Mouse (Mus musculus): ENCODE measurements around the gene Gpatch2. TPM values are rescaled to one million over a fixed set of nuclear protein-coding genes. Genes with fewer than 3 reads are reported as not detected.

Gene Gpatch2
- polyA plus RNA-seq, 1 experiment = 7.9 TPM

DNA sequence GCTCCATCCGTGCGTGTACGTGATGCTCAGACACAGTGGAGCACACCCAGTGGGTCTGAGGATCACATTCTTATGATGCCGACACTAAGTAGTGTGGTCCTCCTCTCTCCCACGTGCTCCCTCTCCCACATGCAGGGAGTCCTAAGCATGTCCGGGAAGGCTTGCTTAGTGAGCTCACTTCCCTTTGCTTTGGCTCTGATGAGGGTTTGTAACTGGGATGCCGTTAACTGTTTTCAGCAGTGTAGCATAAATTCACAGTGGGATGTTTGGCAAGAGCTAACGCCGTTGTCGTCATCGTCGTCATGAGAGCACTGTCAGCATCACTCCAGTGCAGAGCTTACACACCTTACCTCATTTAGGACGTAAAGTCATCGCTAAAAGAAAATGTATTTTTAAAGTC is 133.6 kb downstream of the Gpatch2 start:
- no peak for DNase-seq (ENCODE audit: low read depth, low spot score)
- WGBS = 87% methylated on average over 14 of the region's 14 CpGs

- no peak for DNase-seq (ENCODE audit: low read depth, low spot score)
- WGBS = 87% methylated on average over 15 of the region's 15 CpGs
These were observed 140.9 kb downstream of the Gpatch2 start for GRCm38 (mm10) chr1:187356169-187356568.

GRCm38 (mm10) chr1:187356904-187357303 is 141.6 kb downstream of the Gpatch2 start:
- 93% methylated on average over 8 of the region's 8 CpGs for WGBS
- no peak for DNase-seq (ENCODE audit: low read depth, low spot score)

GRCm38 (mm10) chr1:187360240-187360639 is 144.9 kb downstream of the Gpatch2 start:
- DNase-seq (ENCODE audit: low read depth, low spot score) = no peak
- WGBS = 50% methylated on average over 3 of the region's 3 CpGs

DNA sequence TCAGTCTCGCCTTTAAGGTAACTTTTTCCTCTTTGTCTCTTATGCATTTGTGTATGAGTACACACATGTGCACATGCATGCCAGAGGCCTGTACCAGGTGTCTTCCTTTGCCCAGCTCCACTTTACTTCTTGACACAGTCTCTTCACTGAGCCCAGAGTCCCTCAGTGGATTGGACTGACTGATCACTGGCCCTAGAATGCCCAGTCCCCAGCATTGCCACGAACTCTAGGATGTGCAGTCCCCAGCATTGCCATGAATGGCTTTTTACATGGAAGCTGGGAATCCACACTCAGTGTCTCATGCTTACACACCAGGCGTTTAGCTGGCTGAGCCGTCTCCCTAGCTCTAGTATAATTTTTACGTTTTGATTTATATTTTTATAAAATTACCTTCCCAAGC is 147.2 kb downstream of the Gpatch2 start:
- 90% methylated on average over 5 of the region's 5 CpGs for WGBS
- DNase-seq (ENCODE audit: low read depth, low spot score) = no peak

DNA sequence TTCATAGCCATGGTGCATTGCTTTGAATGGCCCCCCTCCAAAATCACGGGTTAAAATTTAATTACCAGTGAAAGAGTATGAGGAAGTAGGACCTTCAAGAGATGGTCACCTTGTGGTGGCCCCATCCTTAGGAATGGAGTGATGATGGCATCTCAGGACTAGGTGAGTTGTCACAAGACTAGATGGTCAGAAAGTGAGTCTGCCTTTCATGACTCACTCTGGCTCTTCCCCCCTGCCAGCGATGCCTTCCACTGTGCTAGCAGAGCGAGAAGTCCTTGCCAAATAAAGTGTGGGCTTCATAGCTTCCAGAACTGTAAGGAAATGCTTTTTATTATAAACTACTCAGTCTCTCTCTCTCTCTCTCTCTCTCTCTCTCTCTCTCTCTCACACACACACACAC is 150.1 kb downstream of the Gpatch2 start:
- 76% methylated on average over 3 of the region's 3 CpGs for WGBS
- no peak for DNase-seq (ENCODE audit: low read depth, low spot score)

DNA sequence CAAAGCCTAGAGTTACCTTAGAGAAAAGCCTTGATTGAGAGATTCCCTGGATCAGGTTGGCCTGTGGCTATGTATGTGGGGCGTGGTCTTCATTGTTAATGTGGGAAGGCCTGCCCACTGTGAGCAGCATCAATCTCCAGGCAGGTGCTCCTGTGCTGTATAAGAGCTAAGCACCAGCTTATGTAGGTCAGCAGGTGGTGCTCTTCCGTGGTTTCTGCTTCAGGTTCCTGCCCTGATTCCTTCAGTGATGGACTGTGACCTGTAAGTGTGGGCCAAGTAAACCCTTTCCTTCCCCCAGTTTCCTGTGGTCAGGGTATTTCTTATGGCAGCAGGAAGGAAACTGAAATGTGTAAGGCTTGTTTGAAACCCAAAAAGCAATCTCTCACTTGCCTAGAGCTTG is 151.5 kb downstream of the Gpatch2 start:
- no peak for DNase-seq (ENCODE audit: low read depth, low spot score)
- 41% methylated on average over 2 of the region's 2 CpGs for WGBS

- no peak for DNase-seq (ENCODE audit: low read depth, low spot score)
- WGBS = 65% methylated on average over 2 of the region's 2 CpGs
These were observed 153.7 kb downstream of the Gpatch2 start for GRCm38 (mm10) chr1:187369049-187369448.

- WGBS = 86% methylated on average over 6 of the region's 6 CpGs
- DNase-seq (ENCODE audit: low read depth, low spot score) = no peak
These were observed 158.2 kb downstream of the Gpatch2 start for GRCm38 (mm10) chr1:187373506-187373905.

DNA sequence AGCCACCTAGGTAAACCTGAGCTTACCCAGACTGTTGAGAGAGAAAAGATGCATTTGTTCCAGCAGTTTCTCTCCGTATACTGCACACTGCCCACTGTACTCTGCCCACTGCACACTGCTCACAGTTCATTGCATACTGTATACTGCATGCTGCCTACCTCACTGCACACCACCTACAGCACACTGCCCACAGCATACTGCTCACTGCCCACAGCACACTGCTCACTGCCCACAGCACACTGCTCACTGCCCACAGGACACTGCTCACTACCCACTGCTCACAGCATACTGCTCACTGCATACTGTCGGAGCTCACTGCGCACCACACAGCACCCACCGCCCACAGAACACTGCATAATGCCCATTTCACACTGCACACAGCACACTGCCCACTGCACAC is 159.1 kb downstream of the Gpatch2 start:
- WGBS = 94% methylated on average over 4 of the region's 4 CpGs
- DNase-seq (ENCODE audit: low read depth, low spot score) = no peak

DNA sequence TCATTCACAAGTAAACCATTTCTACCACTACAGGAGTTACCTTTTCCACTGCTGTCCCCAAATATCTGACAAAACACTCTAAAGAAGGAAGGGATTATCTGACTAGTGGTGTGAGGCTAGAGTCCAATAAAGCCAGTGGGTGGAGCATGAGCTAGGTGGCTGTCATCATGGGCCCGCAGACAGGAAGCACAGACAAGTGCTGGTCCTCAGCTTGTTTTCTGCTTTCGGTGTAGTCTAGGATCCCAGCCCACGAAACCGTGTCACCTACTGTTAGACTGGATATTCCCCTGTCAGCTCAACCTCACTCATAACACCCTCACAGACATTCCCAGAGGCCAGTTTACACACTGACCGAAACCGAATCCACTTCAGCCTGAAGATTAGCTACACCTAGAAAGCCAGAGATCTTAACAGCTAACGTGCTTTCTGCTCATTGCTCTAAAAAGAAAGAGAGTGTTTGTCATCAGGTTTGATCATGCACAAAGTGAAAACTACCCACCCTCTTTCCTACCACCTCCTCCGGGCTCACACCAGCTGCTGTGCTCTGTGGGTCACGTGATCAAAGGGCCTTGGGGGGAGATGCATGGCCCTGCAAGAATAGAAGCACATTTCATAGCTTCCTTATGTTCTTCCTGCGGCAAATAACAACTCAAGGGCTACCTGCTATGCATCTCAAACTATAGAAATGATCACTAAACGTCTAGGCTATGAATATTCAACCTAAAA is 161.8 kb downstream of the Gpatch2 start:
- WGBS = 70% methylated on average over 11 of the region's 11 CpGs
- DNase-seq (ENCODE audit: low read depth, low spot score) = no peak

DNA sequence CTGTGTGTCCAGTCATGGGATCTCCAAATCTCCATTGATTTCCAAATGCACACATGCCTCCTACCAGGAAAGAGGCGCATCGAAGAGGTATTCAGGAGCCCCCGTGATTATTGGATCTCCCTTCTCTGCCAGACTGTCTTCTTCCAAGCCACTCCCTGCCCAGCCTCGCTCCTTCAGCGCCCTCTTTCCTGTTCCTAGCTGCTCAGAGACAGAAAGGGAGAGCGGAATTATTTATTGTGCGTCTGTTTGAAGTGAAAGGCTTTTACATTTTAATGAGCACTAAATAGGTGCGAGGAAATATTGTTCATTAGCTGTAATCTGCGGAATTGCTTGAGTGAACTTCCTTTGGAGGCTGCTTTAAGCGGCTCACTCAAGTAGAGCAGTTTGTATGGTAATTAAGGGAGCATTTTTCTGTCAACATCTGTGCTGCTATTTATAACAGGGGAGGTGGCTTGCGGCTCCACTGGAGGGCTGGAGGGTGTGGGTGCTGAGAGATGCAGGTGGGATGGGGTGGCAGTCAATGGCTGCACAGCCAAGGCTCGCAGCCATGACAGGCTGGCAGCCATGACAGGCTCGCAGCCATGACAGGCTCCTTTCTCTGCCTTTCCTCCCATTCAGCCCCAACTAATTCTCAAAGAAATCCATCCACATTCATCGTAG is 162.7 kb downstream of the Gpatch2 start:
- 74% methylated on average over 14 of the region's 14 CpGs for WGBS
- no peak for DNase-seq (ENCODE audit: low read depth, low spot score)

DNA sequence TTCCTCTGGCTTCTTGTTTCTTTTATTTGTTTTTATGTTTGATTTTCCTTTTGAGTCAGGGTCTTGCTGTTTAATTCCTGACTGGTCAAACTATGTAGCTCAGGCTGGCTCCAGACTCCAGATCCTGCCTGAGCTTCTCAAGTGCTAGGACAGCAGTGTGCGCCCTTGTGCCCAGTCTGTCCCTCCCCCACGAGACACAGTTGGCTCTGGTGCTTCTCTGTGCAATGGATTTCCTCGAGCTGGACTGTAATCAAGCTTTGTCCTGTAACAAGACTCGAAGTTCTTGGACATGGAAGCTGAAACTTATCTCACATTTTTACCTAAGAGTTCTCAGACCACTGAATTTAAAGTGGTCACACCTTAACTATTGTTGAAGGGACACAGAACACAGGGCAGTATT is 174.2 kb downstream of the Gpatch2 start:
- WGBS = 55% methylated on average over 4 of the region's 4 CpGs
- DNase-seq (ENCODE audit: low read depth, low spot score) = no peak

DNA sequence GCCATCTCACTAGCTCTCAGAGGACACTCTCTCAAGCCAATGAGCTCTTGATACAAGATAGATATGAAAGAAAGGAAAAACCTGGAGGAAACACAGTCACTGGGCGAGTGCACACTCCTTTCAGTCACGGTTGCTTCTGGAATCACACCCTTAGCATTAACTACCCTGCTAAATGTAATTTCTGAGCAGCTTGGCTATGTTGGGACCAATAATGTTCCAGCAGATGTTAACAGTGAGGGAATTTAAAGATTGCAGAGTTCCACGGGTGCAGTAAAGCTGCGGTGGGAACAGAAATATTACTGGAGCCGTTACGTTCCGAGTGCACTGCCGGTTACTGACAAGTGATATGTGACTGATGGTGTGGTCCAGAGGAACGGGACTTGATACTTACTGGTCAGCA is 185.5 kb downstream of the Gpatch2 start:
- 76% methylated on average over 9 of the region's 9 CpGs for WGBS

More for the DNA sequence above, 185.5 kb downstream of the Gpatch2 start:
- DNase-seq (ENCODE audit: low read depth, low spot score) = no peak

Other genes with a start within 250 kb of the Gpatch2 start
- not detected in 2 replicates for gene D1Pas1, start 248.1 kb upstream of the Gpatch2 start, polyA plus RNA-seq (2012; rRNA removed)
- 0.10 and 0.19 TPM in 2 replicates for gene Spata17, start within 50 bp of the Gpatch2 start, polyA plus RNA-seq (2012; rRNA removed)

Data from large intestine, adult 2 months (tissue).